In the genomic region with DNA sequence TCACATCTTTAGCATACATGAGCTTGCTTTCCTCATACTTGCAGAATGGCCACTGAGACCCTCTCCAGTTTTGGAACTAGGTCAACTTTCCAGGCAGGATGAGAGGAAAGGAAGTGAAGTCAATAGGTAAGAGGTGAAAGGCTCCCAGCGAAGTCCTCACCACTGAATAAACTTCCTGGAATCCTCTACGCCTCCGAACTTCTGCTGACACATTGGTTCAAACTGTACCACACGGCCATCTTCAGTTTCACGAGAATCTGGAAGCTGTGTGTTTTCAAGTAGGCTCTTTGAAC, we compare ENCODE assay signal across 33 mouse cellular contexts. TPM values are rescaled to one million over a fixed set of nuclear protein-coding genes. Genes with fewer than 3 reads are reported as not detected.
DNase-seq lines count a peak whose midpoint lies in the region; ATAC-seq and TF ChIP-seq lines count a peak whose summit lies in the region.
"Had no signal": no experiment of that assay in that cellular context is flagged by ENCODE, and none has a peak within 500 bp of the region (broad histone marks: within the 10 kb centered on the region; RNA-seq: fewer than 3 reads in every experiment).

No protein-coding gene starts in this region.

- 54% methylated on average over 5 of the region's 5 CpGs for WGBS in heart, embryonic 16.5 days
- 55% methylated on average over 5 of the region's 5 CpGs for WGBS in liver, embryonic 16.5 days (ENCODE audit: insufficient replicate concordance)
- 70% methylated on average over 5 of the region's 5 CpGs for WGBS in spleen, adult 2 months
- 64% methylated on average over 5 of the region's 5 CpGs for WGBS in stomach, postnatal 0 days

- peak overlapping the region; percentile 52 for H3K27ac ChIP-seq in heart, embryonic 16.5 days (ENCODE audit: low read length)
- H3K27ac ChIP-seq in liver, embryonic 16.5 days (ENCODE audit: low read length) = peak overlapping the region; percentile 68
- peak overlapping the region; percentile 10 for H3K27ac ChIP-seq in spleen, adult 2 months (ENCODE audit: insufficient read depth, low read length)
- H3K27ac ChIP-seq in stomach, postnatal 0 days (replicated peaks) = peak overlapping the region; percentile 35; the same call in 1 of the 2 replicates
- H3K27ac ChIP-seq: forebrain, embryonic 13.5 days; hindbrain, embryonic 13.5 days; kidney, embryonic 15.5 days; midbrain, embryonic 13.5 days; neural tube, embryonic 13.5 days had no signal

- H3K4me2 ChIP-seq in heart, embryonic 16.5 days (ENCODE audit: low read depth, low read length) = no peak overlapping the region
- no peak overlapping the region for H3K4me2 ChIP-seq in liver, embryonic 16.5 days (ENCODE audit: low read depth, low read length)
- H3K4me2 ChIP-seq in stomach, postnatal 0 days (replicated peaks; ENCODE audit: low read depth) = no peak overlapping the region
- H3K4me2 ChIP-seq: forebrain, embryonic 13.5 days; hindbrain, embryonic 13.5 days; kidney, embryonic 15.5 days; liver, embryonic 13.5 days; midbrain, embryonic 13.5 days; neural tube, embryonic 13.5 days; stomach, embryonic 15.5 days had no signal

- no peak for DNase-seq in heart, postnatal 36 days
- no peak for DNase-seq in liver
- DNase-seq in spleen, adult 2 months (ENCODE audit: low read depth in 1 of 2, low spot score in 2 of 2) = no peak
- no peak for DNase-seq in spleen, adult 18-20 months
- DNase-seq in stomach, postnatal 0 days (ENCODE audit: low spot score) = no peak
- DNase-seq: adrenal gland, postnatal 10 days; cerebellum, adult 8-10 months; cerebellum, postnatal 36 days; gastrocnemius, postnatal 25 days; heart, postnatal 10 days; kidney, adult 18-20 months; kidney, postnatal 25 days; lung, postnatal 10 days; right cerebral cortex, postnatal 4 days had no signal

- H3K9ac ChIP-seq in heart, embryonic 16.5 days (ENCODE audit: low read length) = no peak overlapping the region
- H3K9ac ChIP-seq in liver, embryonic 16.5 days (ENCODE audit: low read depth, low read length) = no peak overlapping the region
- no peak overlapping the region for H3K9ac ChIP-seq in stomach, postnatal 0 days (ENCODE audit: low read length)
- H3K9ac ChIP-seq: forebrain, embryonic 13.5 days; hindbrain, embryonic 13.5 days; kidney, embryonic 15.5 days; liver, embryonic 13.5 days; midbrain, embryonic 13.5 days; neural tube, embryonic 13.5 days; stomach, embryonic 15.5 days had no signal

- peaks cover 6% of the 10 kb centered on the region; the same call in 1 of the 2 replicates for H3K4me1 ChIP-seq in heart, embryonic 16.5 days (ENCODE audit: control insufficient read depth, insufficient read depth, low read length)
- H3K4me1 ChIP-seq in liver, embryonic 16.5 days (ENCODE audit: control insufficient read depth, low read depth, low read length) = peaks cover 22% of the 10 kb centered on the region
- H3K4me1 ChIP-seq in spleen, adult 2 months (ENCODE audit: control insufficient read depth, insufficient read depth, insufficient read length) = peaks cover 19% of the 10 kb centered on the region; the same call in 1 of the 2 replicates
- no peaks in the 10 kb centered on the region for H3K4me1 ChIP-seq in stomach, postnatal 0 days (replicated peaks; ENCODE audit: control insufficient read depth, insufficient read depth)
- H3K4me1 ChIP-seq: forebrain, embryonic 13.5 days; hindbrain, embryonic 13.5 days; midbrain, embryonic 13.5 days; neural tube, embryonic 13.5 days had no signal

- H3K27me3 ChIP-seq in heart, embryonic 16.5 days (ENCODE audit: control insufficient read depth, insufficient read depth, low read length) = no peaks in the 10 kb centered on the region
- H3K27me3 ChIP-seq in liver, embryonic 16.5 days (ENCODE audit: control insufficient read depth, insufficient read depth, low read depth, low read length) = no peaks in the 10 kb centered on the region
- no peaks in the 10 kb centered on the region for H3K27me3 ChIP-seq in spleen, adult 2 months (ENCODE audit: control insufficient read depth, insufficient read depth, low read length)
- no peaks in the 10 kb centered on the region for H3K27me3 ChIP-seq in stomach, postnatal 0 days (ENCODE audit: control insufficient read depth, insufficient read depth, low read length)
- H3K27me3 ChIP-seq: forebrain, embryonic 13.5 days; hindbrain, embryonic 13.5 days; kidney, embryonic 15.5 days; liver, embryonic 13.5 days; midbrain, embryonic 13.5 days; neural tube, embryonic 13.5 days; Patski; stomach, embryonic 15.5 days had no signal

- H3K36me3 ChIP-seq in heart, embryonic 16.5 days (ENCODE audit: control insufficient read depth, insufficient read depth) = no peaks in the 10 kb centered on the region
- no peaks in the 10 kb centered on the region for H3K36me3 ChIP-seq in liver, embryonic 16.5 days (ENCODE audit: control insufficient read depth, insufficient read depth)
- no peaks in the 10 kb centered on the region for H3K36me3 ChIP-seq in spleen, adult 2 months (ENCODE audit: control insufficient read depth, insufficient read depth, low read length)
- no peaks in the 10 kb centered on the region for H3K36me3 ChIP-seq in stomach, postnatal 0 days (ENCODE audit: control insufficient read depth, insufficient read depth, low read length)
- H3K36me3 ChIP-seq: heart, embryonic 10.5 days; hindbrain, embryonic 13.5 days; kidney, embryonic 15.5 days; liver, embryonic 13.5 days; midbrain, embryonic 13.5 days; neural tube, embryonic 13.5 days; stomach, embryonic 15.5 days had no signal

- H3K9me3 ChIP-seq in heart, embryonic 16.5 days (replicated peaks; ENCODE audit: control insufficient read depth, low read length) = no peaks in the 10 kb centered on the region
- no peaks in the 10 kb centered on the region for H3K9me3 ChIP-seq in liver, embryonic 16.5 days (replicated peaks; ENCODE audit: control insufficient read depth, low read length)
- H3K9me3 ChIP-seq in stomach, postnatal 0 days (ENCODE audit: control insufficient read depth, low read length) = no peaks in the 10 kb centered on the region
- H3K9me3 ChIP-seq: forebrain, embryonic 13.5 days; heart, embryonic 10.5 days; hindbrain, embryonic 13.5 days; kidney, embryonic 15.5 days; liver, embryonic 13.5 days; midbrain, embryonic 13.5 days; neural tube, embryonic 13.5 days; stomach, embryonic 15.5 days had no signal

- intact Hi-C loops in heart, postnatal 36 days (cut with DNase I) = no loop called here

- TF ChIP-seq POLR2A in spleen, adult 2 months (IDR thresholded peaks at IDR 0.05; ENCODE audit: low read depth, low read length) = no peak

- no peak for ATAC-seq in heart, embryonic 16.5 days (replicated peaks; ENCODE audit: extremely low read depth, insufficient read depth, low FRiP score)
- no peak for ATAC-seq in liver, embryonic 16.5 days (ENCODE audit: low read depth)
- ATAC-seq in stomach, postnatal 0 days (ENCODE audit: low FRiP score, low TSS enrichment) = no peak
- no peak for ATAC-seq in cerebellum, adult (ENCODE audit: insufficient number of reproducible peaks, low FRiP score, low TSS enrichment)
- ATAC-seq: forebrain, embryonic 13.5 days; midbrain, embryonic 13.5 days; Patski had no signal

- TF ChIP-seq EP300 in stomach, postnatal 0 days (optimal IDR thresholded peaks at IDR 0.05) = no peak

- TF ChIP-seq CTCF in spleen, adult 2 months (IDR thresholded peaks at IDR 0.05; ENCODE audit: extremely low read depth, insufficient read depth, insufficient read length, insufficient replicate concordance) = no peak
- TF ChIP-seq CTCF in stomach, postnatal 0 days (IDR thresholded peaks at IDR 0.05; ENCODE audit: low read depth) = no peak

- no peak overlapping the region for H3K4me3 ChIP-seq in heart, embryonic 16.5 days (ENCODE audit: low read length)
- H3K4me3 ChIP-seq in liver, embryonic 16.5 days (ENCODE audit: low read depth, low read length) = no peak overlapping the region
- H3K4me3 ChIP-seq in spleen, adult 2 months (ENCODE audit: extremely low read depth, insufficient read depth, insufficient read length) = no peak overlapping the region
- no peak overlapping the region for H3K4me3 ChIP-seq in stomach, postnatal 0 days (ENCODE audit: low read depth, low read length)
- H3K4me3 ChIP-seq: forebrain, embryonic 13.5 days; heart, embryonic 10.5 days; hindbrain, embryonic 13.5 days; kidney, embryonic 15.5 days; liver, embryonic 13.5 days; midbrain, embryonic 13.5 days; neural tube, embryonic 13.5 days; stomach, embryonic 15.5 days had no signal

RNA-seq across cellular contexts. Expression of gene Xbp1, which starts 10.4 kb away (rescaled TPM):
- 135 and 151 TPM in 2 replicates for polyA plus RNA-seq in heart, embryonic 16.5 days (2015; fragmentation: Nextera tagmentation; extraction: Ambion mirVana)
- 10 to 100 TPM; 59.2 to 65.2 TPM for total RNA-seq in heart, postnatal 36 days (2021)
- 105 and 116 TPM in 2 replicates for polyA plus RNA-seq in liver, embryonic 16.5 days (2015; fragmentation: Nextera tagmentation; extraction: Ambion mirVana)
- 63.7 and 75.6 TPM in 2 replicates for polyA plus RNA-seq in spleen, adult 2 months (2012; rRNA removed)
- polyA plus RNA-seq in stomach, postnatal 0 days (2015; fragmentation: Nextera tagmentation; extraction: Ambion mirVana) = 221 and 223 TPM in 2 replicates

RNA-seq across cellular contexts. Expression of gene Ccdc117, which starts 31.9 kb away (rescaled TPM):
- 12.9 and 13.0 TPM in 2 replicates for polyA plus RNA-seq in heart, embryonic 16.5 days (2015; fragmentation: Nextera tagmentation; extraction: Ambion mirVana)
- 10 to 100 TPM; 19.5 to 23.2 TPM for total RNA-seq in heart, postnatal 36 days (2021)
- polyA plus RNA-seq in liver, embryonic 16.5 days (2015; fragmentation: Nextera tagmentation; extraction: Ambion mirVana) = 6.8 and 7.5 TPM in 2 replicates
- polyA plus RNA-seq in spleen, adult 2 months (2012; rRNA removed) = 4.7 and 5.6 TPM in 2 replicates
- polyA plus RNA-seq in stomach, postnatal 0 days (2015; fragmentation: Nextera tagmentation; extraction: Ambion mirVana) = 8.7 and 9.2 TPM in 2 replicates

RNA-seq across cellular contexts. Expression of gene Ankrd36, which starts 59.4 kb away (rescaled TPM):
- 0.17 TPM in 1 of 2 replicates, not detected in the other for polyA plus RNA-seq in heart, embryonic 16.5 days (2015; fragmentation: Nextera tagmentation; extraction: Ambion mirVana)
- not detected for total RNA-seq in heart, postnatal 36 days (2021)
- 1.9 and 2.5 TPM in 2 replicates for polyA plus RNA-seq in liver, embryonic 16.5 days (2015; fragmentation: Nextera tagmentation; extraction: Ambion mirVana)
- 0.02 TPM in 1 of 2 replicates, not detected in the other for polyA plus RNA-seq in spleen, adult 2 months (2012; rRNA removed)
- not detected in 2 replicates for polyA plus RNA-seq in stomach, postnatal 0 days (2015; fragmentation: Nextera tagmentation; extraction: Ambion mirVana)
- total RNA-seq: adrenal gland, postnatal 10 days; gastrocnemius, postnatal 25 days; heart, postnatal 10 days; layer of hippocampus, adult 18-20 months; layer of hippocampus, postnatal 10 days; left cerebral cortex, adult 18-20 months; left cerebral cortex, postnatal 14 days had no signal
- polyA plus RNA-seq: brain, embryonic 14.5 days; embryonic facial prominence, embryonic 11.5 days; forebrain, embryonic 13.5 days; hindbrain, embryonic 13.5 days; kidney, embryonic 15.5 days; limb, embryonic 11.5 days; midbrain, embryonic 13.5 days; neural tube, embryonic 13.5 days; Patski had no signal

Comparison
In these comparisons a context has a peak if more than half of its experiments do, and no peak if none do; other contexts are left out.
1. H3K27ac ChIP-seq: peak in every context shown above with its lines; median percentile 68 in liver, embryonic 16.5 days; 52 in heart, embryonic 16.5 days; 35 in stomach, postnatal 0 days; 10 in spleen, adult 2 months.